Mouse (Mus musculus): ENCODE data around the gene Gm12248. TPM values are rescaled to one million over a fixed set of nuclear protein-coding genes. Genes with fewer than 3 reads are reported as not detected.

The Gm12248 gene
- polyA plus RNA-seq, 1 experiment, result not detected

GRCm38 (mm10) chr11:58081716-58082115 is 11.2 kb downstream of the Gm12248 start:
- no peak for TF ChIP-seq GATA1 (IDR thresholded peaks at IDR 0.05; ENCODE audit: low read length)

DNA sequence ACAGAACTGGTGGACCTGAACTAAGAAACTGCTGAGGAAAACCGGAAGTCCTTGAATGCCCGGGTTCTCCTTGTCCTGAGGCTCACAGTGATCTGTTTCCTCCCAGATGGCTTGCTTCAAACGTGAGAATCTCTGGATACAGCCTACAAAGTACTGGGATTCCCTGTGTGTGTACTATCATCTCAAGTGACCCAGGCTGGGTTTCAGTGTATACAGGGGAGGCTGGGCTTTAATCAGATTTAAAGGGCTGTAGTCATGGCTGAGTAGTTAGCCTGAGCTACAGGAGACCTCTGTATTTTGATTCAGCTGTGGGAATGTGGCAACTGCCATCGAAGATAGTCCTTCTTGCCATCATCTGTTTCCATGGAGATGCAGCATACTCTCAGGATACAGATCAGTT is 15.7 kb downstream of the Gm12248 start:
- TF ChIP-seq GATA1 (IDR thresholded peaks at IDR 0.05; ENCODE audit: low read length), result no peak

DNA sequence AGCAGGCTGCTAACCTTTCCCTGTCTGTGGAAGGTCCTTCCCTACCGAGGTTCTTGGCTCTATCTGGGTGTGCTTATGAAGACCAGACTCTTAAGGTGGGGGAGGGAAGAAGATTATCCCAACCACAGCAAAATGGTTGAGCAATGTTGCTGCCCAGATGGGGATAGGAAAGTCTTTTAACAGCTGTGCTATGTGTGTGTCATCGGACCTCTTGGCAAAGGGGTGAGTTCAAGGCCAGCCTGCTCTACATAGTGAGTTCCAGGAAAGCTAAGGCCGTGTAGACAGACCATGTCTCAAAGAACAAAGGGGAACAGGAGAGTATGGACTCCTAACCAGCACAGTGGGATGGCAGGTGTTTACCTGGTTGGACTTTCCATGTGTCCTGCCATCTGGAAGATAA is 20.0 kb downstream of the Gm12248 start:
- TF ChIP-seq GATA1 (IDR thresholded peaks at IDR 0.05; ENCODE audit: low read length), result no peak

DNA sequence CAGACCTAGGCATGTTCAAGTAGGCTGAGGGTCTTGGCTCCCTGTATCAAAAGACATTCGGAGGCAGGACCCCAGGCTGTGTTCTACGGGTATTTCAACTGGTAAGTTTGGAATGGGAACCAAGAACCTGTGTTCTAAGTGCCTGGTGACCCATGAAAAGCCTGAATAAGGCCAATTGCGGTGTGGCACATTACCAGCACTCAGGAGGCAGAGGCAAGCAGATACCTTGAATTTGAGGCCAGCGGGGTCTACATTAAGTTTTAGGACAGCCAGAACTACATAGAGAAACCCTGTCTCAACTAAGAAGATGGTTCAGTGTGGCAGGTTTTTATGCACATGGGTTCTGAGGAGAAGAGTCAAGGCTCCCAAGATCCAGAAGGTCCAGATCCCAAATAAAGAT is 27.9 kb downstream of the Gm12248 start:
- no peak for TF ChIP-seq GATA1 (IDR thresholded peaks at IDR 0.05; ENCODE audit: low read length)

- no peak for TF ChIP-seq GATA1 (IDR thresholded peaks at IDR 0.05; ENCODE audit: low read length)
These were observed 30.3 kb downstream of the Gm12248 start for GRCm38 (mm10) chr11:58062586-58062985.

GRCm38 (mm10) chr11:58057455-58057854 is 35.5 kb downstream of the Gm12248 start:
- no peak for TF ChIP-seq GATA1 (IDR thresholded peaks at IDR 0.05; ENCODE audit: low read length)

- TF ChIP-seq GATA1 (IDR thresholded peaks at IDR 0.05; ENCODE audit: low read length), result no peak
These were observed 46.5 kb downstream of the Gm12248 start for GRCm38 (mm10) chr11:58046438-58046837.

DNA sequence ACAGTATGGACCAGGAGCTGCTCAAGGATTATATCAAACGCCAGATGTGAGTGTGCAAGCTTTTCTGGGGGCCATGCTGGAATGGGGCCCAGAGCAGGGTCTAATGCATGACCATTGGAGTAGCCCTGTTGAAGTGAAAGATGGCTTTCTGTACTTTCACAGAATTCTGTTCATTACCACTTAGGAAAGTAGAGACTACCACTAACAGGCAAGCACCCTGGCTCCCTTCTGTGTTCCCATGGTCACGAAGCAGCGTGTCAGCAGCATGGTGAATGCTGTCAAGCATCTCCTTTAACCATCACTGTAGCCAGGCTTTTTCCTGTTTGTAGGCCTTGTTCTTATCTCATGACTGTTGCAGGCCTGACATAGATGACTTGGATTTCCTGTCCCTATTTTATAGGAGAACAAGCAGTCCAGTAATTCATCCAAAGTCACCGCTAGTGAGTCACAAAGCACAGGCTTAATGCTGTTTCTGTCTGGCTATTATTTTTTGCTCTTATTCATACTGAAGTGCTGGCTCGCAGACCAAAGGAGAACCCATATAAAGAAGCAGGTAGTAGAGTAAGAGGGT is 50.0 kb downstream of the Gm12248 start:
- TF ChIP-seq GATA1 (IDR thresholded peaks at IDR 0.05; ENCODE audit: low read length), result no peak

DNA sequence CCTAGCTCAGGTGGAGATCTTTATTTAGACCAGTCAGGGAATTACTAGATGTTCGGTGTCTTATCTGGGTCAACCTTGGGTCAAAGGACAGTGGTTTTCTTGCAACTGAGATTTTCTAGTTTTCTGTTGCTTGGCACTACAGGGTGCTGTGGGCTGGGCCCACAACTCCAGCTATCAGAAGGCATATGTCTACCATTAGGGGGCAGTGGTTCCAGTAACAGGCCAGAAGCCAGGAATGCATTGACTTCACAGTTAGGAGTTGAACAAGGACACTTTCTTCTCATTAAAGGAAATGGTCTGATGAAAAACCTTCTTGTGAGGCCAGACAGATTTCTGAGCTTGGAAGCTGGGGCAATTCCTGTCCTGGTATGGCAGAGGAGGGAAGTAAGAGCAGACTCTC is 53.9 kb downstream of the Gm12248 start:
- no peak for TF ChIP-seq GATA1 (IDR thresholded peaks at IDR 0.05; ENCODE audit: low read length)

DNA sequence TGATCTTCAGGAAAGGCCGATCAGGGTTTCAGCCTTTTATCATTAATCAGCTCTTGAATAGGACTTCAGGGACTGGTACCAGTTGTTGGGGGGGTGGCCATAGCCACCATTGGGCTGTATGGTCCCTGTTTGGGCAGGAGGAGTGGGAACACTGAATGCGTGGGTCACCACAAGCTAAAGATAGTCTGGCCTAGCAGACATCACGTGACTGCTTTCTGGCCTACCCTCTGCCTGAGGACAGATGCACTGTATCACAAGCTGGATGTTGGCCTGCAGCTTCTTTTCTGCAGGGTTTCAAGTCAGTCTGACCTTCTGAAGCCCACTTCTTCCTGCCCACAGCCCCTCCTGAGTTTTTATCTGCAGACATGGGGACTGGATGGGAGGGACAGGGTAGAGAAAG is 59.3 kb downstream of the Gm12248 start:
- TF ChIP-seq GATA1 (IDR thresholded peaks at IDR 0.05; ENCODE audit: low read length), result no peak

DNA sequence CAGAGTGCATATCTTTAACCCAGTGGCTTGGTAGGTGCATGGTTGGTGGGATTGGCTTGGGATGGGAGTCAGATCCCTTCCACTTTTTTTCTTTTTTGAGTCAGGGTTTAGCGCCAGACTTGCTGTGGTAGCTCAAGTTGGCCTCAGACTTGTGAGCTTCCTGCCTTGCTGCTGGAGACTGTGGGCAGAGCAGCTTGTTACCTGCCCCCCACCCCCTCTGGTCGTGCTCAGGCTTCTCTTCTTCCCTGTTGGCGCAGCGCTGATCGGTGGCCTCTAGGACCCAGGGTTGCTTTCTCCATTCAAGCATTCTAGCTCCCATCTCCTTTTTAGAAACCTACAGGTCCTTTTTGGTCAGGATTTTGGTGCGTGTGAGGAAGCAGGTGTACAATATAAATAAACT is 61.8 kb downstream of the Gm12248 start:
- no peak for TF ChIP-seq GATA1 (IDR thresholded peaks at IDR 0.05; ENCODE audit: low read length)

GRCm38 (mm10) chr11:58029869-58030268 is 63.1 kb downstream of the Gm12248 start:
- no peak for TF ChIP-seq GATA1 (IDR thresholded peaks at IDR 0.05; ENCODE audit: low read length)

DNA sequence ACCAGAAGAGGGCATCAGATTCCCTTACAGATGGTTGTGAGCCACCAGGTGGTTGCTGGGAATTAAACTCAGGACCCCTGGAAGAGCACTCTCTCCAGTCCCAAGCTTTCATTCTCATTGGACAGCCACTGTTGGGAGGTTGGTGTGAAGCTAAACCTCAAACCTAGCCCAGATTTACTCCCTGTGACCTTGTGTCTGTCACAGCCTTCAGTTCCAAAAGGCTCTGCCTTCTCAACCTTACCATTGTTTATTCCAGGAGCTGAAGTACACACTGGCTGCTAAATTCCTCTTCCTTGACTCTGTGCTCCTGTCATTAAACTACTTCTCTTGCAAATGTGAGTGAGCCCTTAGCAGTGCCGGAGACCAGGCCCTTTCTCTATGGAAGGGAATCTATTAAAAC is 64.0 kb downstream of the Gm12248 start:
- no peak for TF ChIP-seq GATA1 (IDR thresholded peaks at IDR 0.05; ENCODE audit: low read length)

DNA sequence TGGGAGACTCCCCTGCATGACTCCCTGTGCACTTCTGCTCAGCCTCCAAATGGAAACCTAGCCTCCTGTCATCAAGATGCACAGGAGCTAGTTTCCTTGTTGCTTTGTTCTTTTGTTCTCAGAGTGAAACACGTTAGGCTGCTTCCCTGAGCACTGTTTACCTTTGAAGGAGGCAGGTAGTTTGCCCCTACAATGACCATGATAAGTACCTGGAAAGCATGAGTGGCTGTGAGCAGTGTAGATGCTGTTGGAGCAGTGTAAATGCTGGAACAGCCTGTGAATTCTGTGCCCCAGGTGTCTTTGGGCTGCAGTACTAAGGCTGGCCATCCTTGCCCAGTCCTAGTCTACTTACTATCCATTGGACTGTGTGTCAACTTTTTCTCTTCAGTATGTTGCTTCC is 66.1 kb downstream of the Gm12248 start:
- no peak for TF ChIP-seq GATA1 (IDR thresholded peaks at IDR 0.05; ENCODE audit: low read length)

DNA sequence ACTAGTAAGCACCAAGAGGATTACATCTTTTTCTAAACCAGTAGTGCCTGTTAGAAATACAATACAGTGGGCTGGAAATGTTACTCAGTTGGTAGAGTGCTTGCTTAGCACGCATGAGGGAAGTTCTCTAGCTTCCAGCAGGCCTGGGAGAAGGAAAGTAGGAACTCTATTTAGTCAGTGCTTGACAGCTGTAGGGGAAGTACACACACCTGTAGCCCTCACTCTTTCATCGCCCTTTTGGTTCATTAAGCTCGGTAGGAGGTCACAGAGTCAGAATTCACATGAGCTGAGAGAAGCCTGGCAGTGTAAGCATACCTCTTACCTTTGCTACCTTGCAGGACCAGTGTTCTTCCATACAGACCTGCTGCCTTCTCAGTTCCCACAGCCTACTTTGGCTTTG is 66.6 kb downstream of the Gm12248 start:
- TF ChIP-seq GATA1 (IDR thresholded peaks at IDR 0.05; ENCODE audit: low read length), result no peak

DNA sequence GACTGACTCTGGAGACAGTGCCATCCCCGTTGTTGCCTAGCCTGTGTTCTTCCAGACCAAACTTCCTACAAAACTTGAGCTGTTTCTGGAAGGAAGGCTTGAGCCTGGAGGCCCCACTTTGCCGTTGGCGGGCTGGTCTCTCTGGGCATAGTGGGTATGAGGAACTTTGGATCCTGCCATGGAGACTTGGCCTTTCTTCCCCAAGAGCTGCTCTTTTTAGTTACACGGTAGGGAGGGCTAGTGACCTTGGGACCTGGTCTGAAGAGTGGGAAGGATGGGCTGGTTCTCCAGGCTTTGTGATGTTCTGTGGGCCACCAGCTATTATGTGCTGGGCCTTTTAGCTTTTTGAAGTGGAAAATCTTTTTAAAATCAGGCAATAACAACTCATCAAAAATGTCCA is 67.1 kb downstream of the Gm12248 start:
- no peak for TF ChIP-seq GATA1 (IDR thresholded peaks at IDR 0.05; ENCODE audit: low read length)

- TF ChIP-seq GATA1 (IDR thresholded peaks at IDR 0.05; ENCODE audit: low read length), result no peak
These were observed 68.3 kb downstream of the Gm12248 start for GRCm38 (mm10) chr11:58024671-58025070.

GRCm38 (mm10) chr11:58024271-58024670 is 68.7 kb downstream of the Gm12248 start:
- TF ChIP-seq GATA1 (IDR thresholded peaks at IDR 0.05; ENCODE audit: low read length), result no peak
